Mouse (Mus musculus) stomach, embryonic 16.5 days (tissue): ENCODE results near the gene Tmem82. TPM values are rescaled to one million over a fixed set of nuclear protein-coding genes. Genes with fewer than 3 reads are reported as not detected.

ENCODE experiments used
- ATAC-seq: fragments of 200-750 bp; cut with Nextera tagmentation; 2 replicates; pipeline ENCODE4 v1.8.0; 2017; ENCODE audit warnings: moderate number of reproducible peaks, moderate TSS enrichment; ENCODE audit not compliant: insufficient read depth, low FRiP score
- H3K27ac ChIP-seq: fragments of 300-500 bp; sonication (generic); 2 replicates; pipeline ENCODE4 v1.5.1; 2014; ENCODE audit warnings: low read length
- H3K27me3 ChIP-seq: fragments of 300-500 bp; sonication (generic); 2 replicates; pipeline ENCODE4 v1.6.1; 2014; ENCODE audit warnings: low read length, control low read depth, mixed read lengths; ENCODE audit not compliant: control insufficient read depth, insufficient read depth
- H3K36me3 ChIP-seq: fragments of 300-500 bp; sonication (generic); 2 replicates; pipeline ENCODE4 v1.6.1; 2014; ENCODE audit warnings: low read length; ENCODE audit not compliant: control insufficient read depth, insufficient read depth
- H3K4me1 ChIP-seq: fragments of 300-500 bp; sonication (generic); 2 replicates; pipeline ENCODE4 v1.6.1; 2014; ENCODE audit warnings: low read length, control low read depth, mixed read lengths; ENCODE audit not compliant: control insufficient read depth, insufficient read depth
- H3K4me2 ChIP-seq: fragments of 300-500 bp; sonication (generic); 2 replicates; pipeline ENCODE4 v1.6.1; 2014; ENCODE audit warnings: low read depth, low read length, mixed read lengths
- H3K4me3 ChIP-seq: fragments of 300-500 bp; sonication (generic); replicated peaks from 2 replicates; pipeline ENCODE4 v1.5.1; 2014; ENCODE audit warnings: mild to moderate bottlenecking, low read length
- H3K9ac ChIP-seq: fragments of 300-500 bp; sonication (generic); 2 replicates; pipeline ENCODE4 v1.6.1; 2014; ENCODE audit warnings: low read length
- H3K9me3 ChIP-seq: fragments of 300-500 bp; sonication (generic); replicated peaks from 2 replicates; pipeline ENCODE4 v1.6.1; 2016; ENCODE audit warnings: low read length, control low read depth; ENCODE audit not compliant: control insufficient read depth
- WGBS: fragments of 180-500 bp; shearing (Covaris S2); extraction: QIAGEN DNeasy Blood & Tissue Kit; methylation state at CpG from one replicate; pipeline ENCODE4 v1.1.7; 2014; 5-methylcytosine and 5-hydroxymethylcytosine counted together
- polyA plus RNA-seq: library from polyadenylated mRNA; unstranded; fragments of >200 nt; fragmentation: Nextera tagmentation; extraction: Ambion mirVana; gene quantifications from 2 replicates; pipeline ENCODE4 v1.2.1, GENCODE M21; 2015

The Tmem82 gene
- polyA plus RNA-seq, 1 experiment from 2014 or later: 3.8 TPM

DNA sequence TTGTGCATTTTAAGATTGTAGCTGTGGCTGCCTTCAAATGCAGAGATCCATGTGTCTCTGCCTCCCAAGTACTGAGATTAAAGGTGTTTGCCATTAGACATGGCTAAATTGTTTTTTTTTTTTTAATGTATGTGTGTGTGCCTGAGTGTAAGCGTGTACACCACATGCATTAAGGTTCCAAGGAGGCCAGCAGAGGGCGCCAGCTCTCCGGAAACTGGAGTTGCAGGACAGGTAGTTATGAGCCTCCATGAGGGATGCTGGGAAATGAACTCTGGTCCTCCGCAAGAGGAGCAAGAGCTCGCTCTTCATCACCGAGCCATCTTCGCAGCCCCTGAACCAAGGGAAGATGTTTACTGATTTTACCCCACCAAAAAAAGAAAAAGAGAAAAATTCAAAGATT, 41.6 kb downstream of the Tmem82 start:
- no peak overlapping the region for H3K4me3 ChIP-seq
- H3K4me1 ChIP-seq: 0 out of 2 replicates have a peak, but pooled peaks cover 11% of the 10 kb centered on the region
- H3K27me3 ChIP-seq: no peaks in the 10 kb centered on the region
- no peak overlapping the region for H3K27ac ChIP-seq
- 0 out of 2 replicates have a peak, but pooled peaks cover 3% of the 10 kb centered on the region for H3K9me3 ChIP-seq
- ATAC-seq: no peak
- WGBS: 93% methylated on average over 7 of the region's 7 CpGs
- H3K36me3 ChIP-seq: peaks cover 19% of the 10 kb centered on the region; the same call in 1 of the 2 replicates
- H3K4me2 ChIP-seq: no peak overlapping the region
- no peak overlapping the region for H3K9ac ChIP-seq

DNA sequence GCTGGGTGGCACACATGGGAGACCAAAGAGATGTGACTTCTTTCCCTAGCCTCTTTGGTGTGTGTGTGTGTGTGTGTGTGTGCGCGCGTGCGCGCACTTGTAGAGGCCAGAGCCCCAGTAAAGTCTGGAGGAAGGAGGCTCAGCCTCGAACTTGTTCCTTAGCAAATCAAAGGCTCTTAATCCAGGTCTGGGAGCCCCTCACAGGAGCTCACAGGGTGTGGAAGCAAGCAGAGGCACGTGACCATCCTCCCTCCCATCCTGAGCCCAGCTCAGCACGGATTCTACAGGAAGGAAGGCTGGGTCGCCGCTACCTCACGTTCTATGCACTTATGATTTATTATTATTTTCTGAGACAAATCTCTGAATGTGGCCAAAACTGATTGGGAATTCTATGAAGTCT, 42.0 kb downstream of the Tmem82 start:
- Histone ChIP-seq H3K4me2 (no peak overlapping the region), H3K27ac (no peak overlapping the region), H3K27me3 (no peaks in the 10 kb centered on the region), H3K36me3 (peaks cover 19% of the 10 kb centered on the region; the same call in 1 of the 2 replicates), H3K4me1 (0 out of 2 replicates have a peak, but pooled peaks cover 11% of the 10 kb centered on the region), H3K9ac (no peak overlapping the region), H3K4me3 (no peak overlapping the region), H3K9me3 (0 out of 2 replicates have a peak, but pooled peaks cover 3% of the 10 kb centered on the region)
- WGBS: 79% methylated on average over 11 of the region's 11 CpGs
- ATAC-seq: no peak

DNA sequence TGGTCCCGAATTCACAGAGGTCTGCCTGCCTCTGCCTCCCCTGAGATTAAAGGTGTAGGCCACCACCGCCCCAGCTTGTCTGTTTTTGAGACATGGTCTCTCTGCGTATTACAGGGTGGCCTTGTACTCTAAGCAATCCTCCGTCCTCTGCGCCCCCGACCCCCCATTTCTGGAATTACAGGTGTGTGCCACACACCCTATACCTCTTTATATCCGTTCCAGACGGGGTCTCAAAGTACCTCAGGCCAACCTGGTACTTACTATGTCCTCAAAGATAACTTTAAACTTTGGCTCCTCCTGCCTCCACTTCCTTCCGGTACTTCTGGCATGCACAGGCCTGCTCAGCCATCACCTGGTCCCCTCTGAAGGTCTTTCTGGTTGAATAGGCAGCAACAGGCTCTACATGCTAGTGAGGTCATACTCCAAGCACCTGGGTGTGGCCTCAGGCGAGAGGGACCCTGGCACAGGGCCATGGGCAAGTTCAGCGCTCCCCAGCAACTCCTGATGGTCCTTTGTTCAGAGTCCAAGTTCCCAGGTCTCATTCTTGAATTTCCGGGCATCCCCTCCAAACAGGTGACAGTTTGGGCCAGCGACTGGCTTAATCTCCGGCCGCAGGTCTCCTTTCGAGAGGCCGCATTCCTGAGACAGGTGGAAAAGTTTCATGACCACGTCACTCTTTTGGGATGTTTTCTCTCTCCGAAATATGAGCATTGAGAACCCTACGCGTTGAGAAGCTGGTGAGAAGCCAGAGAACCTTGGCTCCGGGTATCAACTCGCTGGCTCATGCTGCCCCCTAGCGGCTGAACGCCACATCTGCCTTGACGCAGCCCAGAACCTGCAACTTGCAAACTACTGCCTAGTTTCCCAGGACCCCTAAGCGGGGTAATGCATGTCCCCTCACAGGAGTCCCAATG, 43.4 kb downstream of the Tmem82 start:
- 35% methylated on average over 27 of the region's 27 CpGs for WGBS
- 0 out of 2 replicates have a peak, but pooled peaks cover 11% of the 10 kb centered on the region for H3K4me1 ChIP-seq
- H3K27ac ChIP-seq: peak overlapping the region; percentile 74
- peak overlapping the region; percentile 49 for H3K4me2 ChIP-seq
- ATAC-seq: peak; percentile 18; the same call in 1 of the 2 replicates
- no peaks in the 10 kb centered on the region for H3K27me3 ChIP-seq
- H3K9me3 ChIP-seq: 0 out of 2 replicates have a peak, but pooled peaks cover 3% of the 10 kb centered on the region
- H3K4me3 ChIP-seq: peak overlapping the region; percentile 19
- peaks cover 15% of the 10 kb centered on the region; the same call in 1 of the 2 replicates for H3K36me3 ChIP-seq
- H3K9ac ChIP-seq: peak overlapping the region; percentile 54

GRCm38 (mm10) chr4:141573359-141573966, 45.0 kb downstream of the Tmem82 start:
- peaks cover 9% of the 10 kb centered on the region; the same call in 1 of the 2 replicates for H3K36me3 ChIP-seq
- H3K27ac ChIP-seq: peak overlapping the region; percentile 52
- peak; percentile 15; the same call in 1 of the 2 replicates for ATAC-seq
- 0 out of 2 replicates have a peak, but pooled peaks cover 3% of the 10 kb centered on the region for H3K9me3 ChIP-seq
- 0 out of 2 replicates have a peak, but pooled peaks cover 11% of the 10 kb centered on the region for H3K4me1 ChIP-seq
- WGBS: 39% methylated on average over 6 of the region's 6 CpGs
- no peak overlapping the region for H3K9ac ChIP-seq
- H3K4me2 ChIP-seq: no peak overlapping the region
- H3K27me3 ChIP-seq: no peaks in the 10 kb centered on the region
- H3K4me3 ChIP-seq: no peak overlapping the region

- Histone ChIP-seq H3K9ac (0 out of 2 replicates have a peak overlapping the region, but pooled peaks have one; percentile 14), H3K4me2 (no peak overlapping the region), H3K4me3 (no peak overlapping the region), H3K4me1 (0 out of 2 replicates have a peak, but pooled peaks cover 11% of the 10 kb centered on the region), H3K9me3 (0 out of 2 replicates have a peak, but pooled peaks cover 3% of the 10 kb centered on the region), H3K27ac (peak overlapping the region; percentile 52), H3K27me3 (no peaks in the 10 kb centered on the region), H3K36me3 (peaks cover 9% of the 10 kb centered on the region; the same call in 1 of the 2 replicates)
- peak; percentile 25; the same call in 1 of the 2 replicates for ATAC-seq
- 62% methylated on average over 7 of the region's 7 CpGs for WGBS
Observed at GRCm38 (mm10) chr4:141572668-141573358, 45.6 kb downstream of the Tmem82 start.

DNA sequence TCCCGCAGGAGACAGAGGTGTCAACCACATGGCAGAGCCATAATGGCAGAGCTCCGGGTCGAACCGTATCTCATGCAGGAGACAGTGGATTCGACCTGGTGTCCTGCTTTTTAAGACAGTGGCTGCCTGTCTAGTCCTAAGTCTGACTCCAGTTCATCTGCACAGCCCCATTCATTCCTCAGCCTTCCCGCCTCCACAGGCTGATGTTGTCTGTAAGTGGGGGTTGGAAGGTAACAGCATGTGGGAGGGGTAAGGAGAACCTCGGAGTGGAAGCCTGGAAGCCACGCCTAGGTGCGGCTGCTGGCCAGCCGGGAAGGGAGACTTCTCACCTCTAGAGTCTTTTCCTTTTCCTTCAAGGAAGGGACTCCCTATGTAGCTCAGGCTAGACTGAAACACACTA, 46.5 kb downstream of the Tmem82 start:
- H3K9ac ChIP-seq: no peak overlapping the region
- H3K9me3 ChIP-seq: 0 out of 2 replicates have a peak, but pooled peaks cover under 1% of the 10 kb centered on the region
- no peak overlapping the region for H3K4me3 ChIP-seq
- 63% methylated on average over 10 of the region's 10 CpGs for WGBS
- H3K4me1 ChIP-seq: 0 out of 2 replicates have a peak, but pooled peaks cover 11% of the 10 kb centered on the region
- no peak for ATAC-seq
- no peaks in the 10 kb centered on the region for H3K27me3 ChIP-seq
- H3K4me2 ChIP-seq: no peak overlapping the region
- H3K36me3 ChIP-seq: 0 out of 2 replicates have a peak, but pooled peaks cover under 1% of the 10 kb centered on the region
- H3K27ac ChIP-seq: no peak overlapping the region

DNA sequence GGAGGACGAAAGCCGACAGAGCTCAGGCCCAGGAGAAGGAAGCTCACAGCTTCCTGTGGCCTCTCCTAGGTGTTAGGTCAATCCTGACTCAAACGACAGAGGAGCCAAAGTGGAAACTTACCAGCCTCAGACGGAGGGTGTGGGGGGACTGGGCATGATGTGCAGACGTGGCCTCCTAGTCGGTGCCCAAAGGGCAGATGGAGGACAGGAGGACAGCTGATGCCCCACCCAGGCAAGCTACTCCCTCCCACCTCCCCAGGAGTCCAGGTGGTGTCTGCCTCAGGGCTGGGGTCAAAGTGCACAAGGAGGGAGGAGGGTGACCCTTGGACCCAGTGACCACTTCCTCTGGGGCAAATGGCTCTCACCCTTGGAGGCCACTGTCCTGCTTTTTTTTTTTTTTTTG, 47.1 kb downstream of the Tmem82 start:
- H3K9ac ChIP-seq: no peak overlapping the region
- no peak for ATAC-seq

GRCm38 (mm10) chr4:141570821-141571220, 47.6 kb downstream of the Tmem82 start:
- 93% methylated on average over 1 of the region's 1 CpGs for WGBS
- Histone ChIP-seq H3K9me3 (no peaks in the 10 kb centered on the region), H3K9ac (no peak overlapping the region), H3K4me2 (no peak overlapping the region), H3K36me3 (no peaks in the 10 kb centered on the region), H3K4me1 (0 out of 2 replicates have a peak, but pooled peaks cover 11% of the 10 kb centered on the region), H3K4me3 (no peak overlapping the region), H3K27ac (no peak overlapping the region), H3K27me3 (no peaks in the 10 kb centered on the region)
- no peak for ATAC-seq

More for the DNA sequence above, 47.1 kb downstream of the Tmem82 start:
- 63% methylated on average over 6 of the region's 6 CpGs for WGBS
- no peaks in the 10 kb centered on the region for H3K27me3 ChIP-seq
- H3K4me3 ChIP-seq: no peak overlapping the region
- no peak overlapping the region for H3K4me2 ChIP-seq
- no peaks in the 10 kb centered on the region for H3K36me3 ChIP-seq
- no peaks in the 10 kb centered on the region for H3K9me3 ChIP-seq
- no peak overlapping the region for H3K27ac ChIP-seq
- 0 out of 2 replicates have a peak, but pooled peaks cover 11% of the 10 kb centered on the region for H3K4me1 ChIP-seq
